Mouse (Mus musculus): ENCODE data around the gene Lrrc55.
A peak's percentile ranks its signal among the peaks of the same experiment; 100 is the strongest.

Gene Lrrc55

GRCm38 (mm10) chr2:85144908-85145307 lies 52.1 kb downstream of the Lrrc55 start:
- H3K4me3 ChIP-seq (replicated peaks; ENCODE audit: low read length): no peak overlapping the region
- H3K36me3 ChIP-seq (ENCODE audit: insufficient read depth, low read length): no peaks in the 10 kb centered on the region
- H3K9me3 ChIP-seq (ENCODE audit: low read length): 0 out of 2 replicates have a peak, but pooled peaks cover 5% of the 10 kb centered on the region
- H3K4me1 ChIP-seq (replicated peaks; ENCODE audit: low read depth, low read length): no peaks in the 10 kb centered on the region
- TF ChIP-seq CTCF (conservative IDR thresholded peaks at IDR 0.05; ENCODE audit: low read length) (no peak), NANOG (IDR thresholded peaks at IDR 0.05; ENCODE audit: borderline replicate concordance, low read length) (no peak), POU5F1 (IDR thresholded peaks at IDR 0.05; ENCODE audit: borderline replicate concordance, low read length) (no peak)
- H3K27me3 ChIP-seq (ENCODE audit: insufficient read depth, low read length): no peaks in the 10 kb centered on the region

- no peaks in the 10 kb centered on the region for H3K36me3 ChIP-seq (ENCODE audit: insufficient read depth, low read length)
- H3K4me3 ChIP-seq (replicated peaks; ENCODE audit: low read length): no peak overlapping the region
- peaks cover 5% of the 10 kb centered on the region for H3K27me3 ChIP-seq (ENCODE audit: insufficient read depth, low read length)
- 0 out of 2 replicates have a peak, but pooled peaks cover 5% of the 10 kb centered on the region for H3K9me3 ChIP-seq (ENCODE audit: low read length)
- peaks cover 14% of the 10 kb centered on the region for H3K4me1 ChIP-seq (replicated peaks; ENCODE audit: low read depth, low read length)
- TF ChIP-seq NANOG (IDR thresholded peaks at IDR 0.05; ENCODE audit: borderline replicate concordance, low read length) (no peak), CTCF (conservative IDR thresholded peaks at IDR 0.05; ENCODE audit: low read length) (no peak), POU5F1 (IDR thresholded peaks at IDR 0.05; ENCODE audit: borderline replicate concordance, low read length) (no peak)
Measured at GRCm38 (mm10) chr2:85140833-85141232, 56.2 kb downstream of the Lrrc55 start.

- H3K4me1 ChIP-seq (replicated peaks; ENCODE audit: low read depth, low read length): peaks cover 17% of the 10 kb centered on the region
- 0 out of 2 replicates have a peak, but pooled peaks cover 5% of the 10 kb centered on the region for H3K9me3 ChIP-seq (ENCODE audit: low read length)
- no peaks in the 10 kb centered on the region for H3K36me3 ChIP-seq (ENCODE audit: insufficient read depth, low read length)
- no peak overlapping the region for H3K4me3 ChIP-seq (replicated peaks; ENCODE audit: low read length)
- H3K27me3 ChIP-seq (ENCODE audit: insufficient read depth, low read length): peaks cover 5% of the 10 kb centered on the region
- TF ChIP-seq CTCF (conservative IDR thresholded peaks at IDR 0.05; ENCODE audit: low read length): no peak
- TF ChIP-seq POU5F1 (IDR thresholded peaks at IDR 0.05; ENCODE audit: borderline replicate concordance, low read length): no peak
- TF ChIP-seq NANOG (IDR thresholded peaks at IDR 0.05; ENCODE audit: borderline replicate concordance, low read length): no peak
Measured at GRCm38 (mm10) chr2:85139846-85140245, 57.2 kb downstream of the Lrrc55 start.

GRCm38 (mm10) chr2:85139393-85139792 lies 57.6 kb downstream of the Lrrc55 start:
- Histone ChIP-seq H3K9me3 (ENCODE audit: low read length) (0 out of 2 replicates have a peak, but pooled peaks cover 5% of the 10 kb centered on the region), H3K4me3 (replicated peaks; ENCODE audit: low read length) (no peak overlapping the region), H3K4me1 (replicated peaks; ENCODE audit: low read depth, low read length) (peaks cover 17% of the 10 kb centered on the region), H3K27me3 (ENCODE audit: insufficient read depth, low read length) (peaks cover 5% of the 10 kb centered on the region), H3K36me3 (ENCODE audit: insufficient read depth, low read length) (no peaks in the 10 kb centered on the region)
- no peak for TF ChIP-seq CTCF (conservative IDR thresholded peaks at IDR 0.05; ENCODE audit: low read length)
- no peak for TF ChIP-seq NANOG (IDR thresholded peaks at IDR 0.05; ENCODE audit: borderline replicate concordance, low read length)
- no peak for TF ChIP-seq POU5F1 (IDR thresholded peaks at IDR 0.05; ENCODE audit: borderline replicate concordance, low read length)

- peaks cover 17% of the 10 kb centered on the region for H3K4me1 ChIP-seq (replicated peaks; ENCODE audit: low read depth, low read length)
- H3K9me3 ChIP-seq (ENCODE audit: low read length): 0 out of 2 replicates have a peak, but pooled peaks cover 5% of the 10 kb centered on the region
- H3K4me3 ChIP-seq (replicated peaks; ENCODE audit: low read length): no peak overlapping the region
- H3K36me3 ChIP-seq (ENCODE audit: insufficient read depth, low read length): no peaks in the 10 kb centered on the region
- peaks cover 5% of the 10 kb centered on the region for H3K27me3 ChIP-seq (ENCODE audit: insufficient read depth, low read length)
- no peak for TF ChIP-seq POU5F1 (IDR thresholded peaks at IDR 0.05; ENCODE audit: borderline replicate concordance, low read length)
- no peak for TF ChIP-seq CTCF (conservative IDR thresholded peaks at IDR 0.05; ENCODE audit: low read length)
- no peak for TF ChIP-seq NANOG (IDR thresholded peaks at IDR 0.05; ENCODE audit: borderline replicate concordance, low read length)
Measured at GRCm38 (mm10) chr2:85138143-85138542, 58.9 kb downstream of the Lrrc55 start.

GRCm38 (mm10) chr2:85137601-85138140 lies 59.3 kb downstream of the Lrrc55 start:
- Histone ChIP-seq H3K36me3 (ENCODE audit: insufficient read depth, low read length) (no peaks in the 10 kb centered on the region), H3K27me3 (ENCODE audit: insufficient read depth, low read length) (peaks cover 5% of the 10 kb centered on the region), H3K4me3 (replicated peaks; ENCODE audit: low read length) (no peak overlapping the region), H3K9me3 (ENCODE audit: low read length) (no peaks in the 10 kb centered on the region), H3K4me1 (replicated peaks; ENCODE audit: low read depth, low read length) (peaks cover 17% of the 10 kb centered on the region)
- no peak for TF ChIP-seq POU5F1 (IDR thresholded peaks at IDR 0.05; ENCODE audit: borderline replicate concordance, low read length)
- TF ChIP-seq NANOG (IDR thresholded peaks at IDR 0.05; ENCODE audit: borderline replicate concordance, low read length): no peak
- no peak for TF ChIP-seq CTCF (conservative IDR thresholded peaks at IDR 0.05; ENCODE audit: low read length)

GRCm38 (mm10) chr2:85136831-85137520 lies 60.0 kb downstream of the Lrrc55 start:
- Histone ChIP-seq H3K36me3 (ENCODE audit: insufficient read depth, low read length) (no peaks in the 10 kb centered on the region), H3K4me3 (replicated peaks; ENCODE audit: low read length) (0 out of 2 replicates have a peak overlapping the region, but pooled peaks have one; percentile 20), H3K27me3 (ENCODE audit: insufficient read depth, low read length) (peaks cover 5% of the 10 kb centered on the region), H3K4me1 (replicated peaks; ENCODE audit: low read depth, low read length) (peaks cover 17% of the 10 kb centered on the region), H3K9me3 (ENCODE audit: low read length) (no peaks in the 10 kb centered on the region)
- TF ChIP-seq CTCF (conservative IDR thresholded peaks at IDR 0.05; ENCODE audit: low read length) (no peak), NANOG (IDR thresholded peaks at IDR 0.05; ENCODE audit: borderline replicate concordance, low read length) (no peak), POU5F1 (IDR thresholded peaks at IDR 0.05; ENCODE audit: borderline replicate concordance, low read length) (no peak)

GRCm38 (mm10) chr2:85136089-85136488 lies 60.9 kb downstream of the Lrrc55 start, which contains the start of gene Aplnr:
Gene Aplnr, plus strand, starts transcription at chr2:85136225.
- no peaks in the 10 kb centered on the region for H3K36me3 ChIP-seq (ENCODE audit: insufficient read depth, low read length)
- TF ChIP-seq CTCF (conservative IDR thresholded peaks at IDR 0.05; ENCODE audit: low read length): no peak
- TF ChIP-seq NANOG (IDR thresholded peaks at IDR 0.05; ENCODE audit: borderline replicate concordance, low read length): no peak
- TF ChIP-seq POU5F1 (IDR thresholded peaks at IDR 0.05; ENCODE audit: borderline replicate concordance, low read length): no peak

More at GRCm38 (mm10) chr2:85136089-85136488, 60.9 kb downstream of the Lrrc55 start, which contains the start of gene Aplnr:
- 0 out of 2 replicates have a peak within 1 kb of the TSS, but pooled peaks have one; percentile 20 for H3K4me3 ChIP-seq (replicated peaks; ENCODE audit: low read length)
- H3K9me3 ChIP-seq (ENCODE audit: low read length): no peaks in the 10 kb centered on the region
- H3K4me1 ChIP-seq (replicated peaks; ENCODE audit: low read depth, low read length): peaks cover 19% of the 10 kb centered on the region
- H3K27me3 ChIP-seq (ENCODE audit: insufficient read depth, low read length): peaks cover 5% of the 10 kb centered on the region
